Mouse (Mus musculus): Measurements from ENCODE around the gene Ddx11. TPM values are rescaled to one million over a fixed set of nuclear protein-coding genes. Genes with fewer than 3 reads are reported as not detected.

The Ddx11 gene
- total RNA-seq, 2 experiments from 2014 or later, result 3.6 to 3.9 TPM

Other genes starting within 250 kb of the Ddx11 start
- gene Ralbp1, start 237.7 kb upstream of the Ddx11 start, total RNA-seq (2021), result 10 to 100 TPM; 34.3 to 35.6 TPM
- 10 to 100 TPM; 25.6 to 27.4 TPM for gene Twsg1, start 172.3 kb upstream of the Ddx11 start, total RNA-seq (2021)
- gene Ankrd12, start 46.4 kb upstream of the Ddx11 start, total RNA-seq (2021), result 100 to 1,000 TPM; 110 to 119 TPM
- 100 to 1,000 TPM; 246 to 254 TPM for gene Ndufv2, start 22.0 kb upstream of the Ddx11 start, total RNA-seq (2021)
- gene Washc1, start 12.0 kb upstream of the Ddx11 start, total RNA-seq (2021), result 10 to 100 TPM; 51.5 to 52.9 TPM

All from left cerebral cortex, postnatal 10 days (tissue).